Mouse (Mus musculus) liver, postnatal 0 days (tissue): ENCODE results near the gene Agl. TPM values are rescaled to one million over a fixed set of nuclear protein-coding genes. Genes with fewer than 3 reads are reported as not detected.

Experiments
- ATAC-seq: fragments of 200-750 bp; cut with Nextera tagmentation; 2 replicates; pipeline ENCODE4 v1.8.0; 2017; ENCODE audit warnings: mild to moderate bottlenecking, moderate library complexity
- DNase-seq: peaks from one replicate; pipeline ENCODE4 v3.0.0-alpha.2; 2016
- H3K27ac ChIP-seq: fragments of 300-500 bp; sonication (generic); 2 replicates; pipeline ENCODE4 v1.5.1; 2014; ENCODE audit warnings: antibody characterized with exemption, moderate library complexity, mild to moderate bottlenecking, low read depth
- H3K27me3 ChIP-seq: fragments of 300-500 bp; sonication (generic); 2 replicates; pipeline ENCODE4 v1.6.1; 2014; ENCODE audit warnings: low read length, control low read depth, mixed read lengths; ENCODE audit not compliant: insufficient read depth
- H3K36me3 ChIP-seq: fragments of 300-500 bp; sonication (generic); replicated peaks from 2 replicates; pipeline ENCODE4 v1.6.1; 2014; ENCODE audit warnings: mild to moderate bottlenecking, control low read depth, low read length, moderate library complexity, mixed read lengths; ENCODE audit not compliant: insufficient read depth
- H3K4me1 ChIP-seq: fragments of 300-500 bp; sonication (generic); 2 replicates; pipeline ENCODE4 v1.6.1; 2014; ENCODE audit warnings: antibody characterized with exemption, mild to moderate bottlenecking, control low read depth; ENCODE audit not compliant: insufficient read depth
- H3K4me2 ChIP-seq: fragments of 300-500 bp; sonication (generic); 2 replicates; pipeline ENCODE4 v1.6.1; 2014; ENCODE audit warnings: low read depth, mild to moderate bottlenecking, low read length, moderate library complexity, mixed read lengths
- H3K4me3 ChIP-seq: fragments of 300-500 bp; sonication (generic); 2 replicates; pipeline ENCODE4 v1.5.1; 2014; ENCODE audit warnings: low read depth, low read length
- H3K9ac ChIP-seq: fragments of 300-500 bp; sonication (generic); replicated peaks from 2 replicates; pipeline ENCODE4 v1.6.1; 2014; ENCODE audit warnings: mild to moderate bottlenecking, moderate library complexity
- H3K9me3 ChIP-seq: fragments of 300-500 bp; sonication (generic); 2 replicates; pipeline ENCODE4 v1.6.1; 2016; ENCODE audit warnings: mild to moderate bottlenecking, control low read depth, low read length, mixed read lengths
- CTCF ChIP-seq: sonication (generic); IDR thresholded peaks from 2 replicates; pipeline ENCODE4 v1.5.1; 2016; ENCODE audit warnings: antibody characterized with exemption, low read depth
- EP300 ChIP-seq: IDR thresholded peaks from 2 replicates; pipeline ENCODE4 v1.6.1; 2016; ENCODE audit warnings: antibody characterized with exemption, low read depth, mild to moderate bottlenecking
- WGBS: fragments of 180-500 bp; shearing (Covaris S2); extraction: QIAGEN DNeasy Blood & Tissue Kit; methylation state at CpG from one replicate; pipeline ENCODE4 v1.1.7; 2014; ENCODE audit not compliant: insufficient replicate concordance; 5-methylcytosine and 5-hydroxymethylcytosine counted together
- polyA plus RNA-seq: library from polyadenylated mRNA; unstranded; fragments of >200 nt; fragmentation: Nextera tagmentation; extraction: Ambion mirVana; gene quantifications from 2 replicates; pipeline ENCODE4 v1.2.1, GENCODE M21; 2015

Gene Agl
- polyA plus RNA-seq, 1 experiment from 2014 or later = 8.4 TPM

- TF ChIP-seq EP300 (peak; percentile 62; the same call in 1 of the 2 replicates), CTCF (no peak)
- no peak overlapping the region for H3K9ac ChIP-seq
- no peaks in the 10 kb centered on the region for H3K27me3 ChIP-seq
- H3K4me1 ChIP-seq = peaks cover 15% of the 10 kb centered on the region
- no peak overlapping the region for H3K4me3 ChIP-seq
- DNase-seq (no peak), ATAC-seq (peak; percentile 35; the same call in 1 of the 2 replicates)
- H3K9me3 ChIP-seq = no peaks in the 10 kb centered on the region
- no peak overlapping the region for H3K27ac ChIP-seq
- 25% methylated on average over 4 of the region's 4 CpGs for WGBS
- no peak overlapping the region for H3K4me2 ChIP-seq
- H3K36me3 ChIP-seq = no peaks in the 10 kb centered on the region
Observed at GRCm38 (mm10) chr3:116846084-116846483, 38.1 kb upstream of the Agl start.

DNA sequence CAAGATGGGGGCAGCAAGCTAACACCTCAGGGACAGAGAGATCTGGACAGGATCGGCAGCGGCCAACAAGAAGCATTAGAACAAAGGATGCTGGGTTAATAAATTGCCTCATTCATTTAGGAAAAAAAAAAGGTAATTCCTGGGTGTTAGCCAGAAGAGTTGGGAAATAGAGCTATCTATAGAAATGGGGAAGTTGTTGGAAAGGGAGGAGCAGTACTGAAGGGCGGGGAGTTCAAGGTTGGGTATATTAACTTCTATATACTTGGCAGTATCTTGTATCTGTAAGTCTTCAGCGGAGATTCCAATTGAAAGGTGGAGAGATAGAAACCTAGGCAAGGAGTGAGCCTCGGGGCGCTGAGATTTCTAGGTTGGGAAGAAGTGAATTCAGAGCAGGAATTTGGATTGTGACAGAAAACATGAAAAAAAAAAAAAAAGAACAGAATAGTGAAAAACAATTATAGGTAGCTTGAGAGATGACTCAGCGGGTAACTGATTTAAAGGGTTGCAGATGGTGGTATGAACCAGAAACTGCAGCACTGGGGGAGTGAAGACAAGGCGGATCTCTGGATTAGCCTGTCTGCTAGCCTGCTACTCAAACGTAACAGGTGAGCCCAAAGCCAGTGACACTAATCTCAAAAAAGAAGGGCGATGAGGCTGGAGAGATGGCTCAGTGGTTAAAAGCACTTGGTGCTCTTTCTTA, 37.1 kb upstream of the Agl start:
- WGBS = 69% methylated on average over 10 of the region's 10 CpGs
- Histone ChIP-seq H3K27me3 (no peaks in the 10 kb centered on the region), H3K4me1 (peaks cover 15% of the 10 kb centered on the region), H3K9ac (no peak overlapping the region), H3K4me3 (no peak overlapping the region), H3K9me3 (no peaks in the 10 kb centered on the region), H3K27ac (no peak overlapping the region), H3K4me2 (no peak overlapping the region), H3K36me3 (no peaks in the 10 kb centered on the region)
- TF ChIP-seq EP300 = no peak
- TF ChIP-seq CTCF = no peak
- DNase-seq = no peak
- no peak for ATAC-seq

DNA sequence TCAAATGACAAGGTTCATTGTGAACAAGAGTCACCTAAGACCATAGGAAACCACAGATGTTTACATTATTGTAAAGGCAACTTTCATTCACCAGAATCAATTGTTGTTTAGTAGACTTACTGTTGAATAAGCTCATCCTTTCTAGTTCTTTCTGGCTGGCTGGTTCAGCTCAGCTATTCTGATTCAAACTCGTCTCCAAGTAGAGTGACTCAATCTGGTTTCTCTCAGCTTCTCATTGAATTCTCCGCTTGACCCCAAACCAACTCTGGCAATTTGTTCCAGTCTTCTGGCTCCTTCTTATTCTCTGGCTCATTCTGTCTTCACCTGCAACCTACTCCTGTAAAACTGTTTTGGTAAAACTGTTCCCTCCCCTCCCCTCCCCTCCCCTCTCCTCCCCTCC, 33.3 kb upstream of the Agl start:
- TF ChIP-seq CTCF (no peak), EP300 (no peak)
- no peak for DNase-seq
- Histone ChIP-seq H3K27ac (no peak overlapping the region), H3K36me3 (no peaks in the 10 kb centered on the region), H3K4me2 (no peak overlapping the region), H3K27me3 (no peaks in the 10 kb centered on the region), H3K9ac (no peak overlapping the region), H3K9me3 (no peaks in the 10 kb centered on the region), H3K4me1 (peaks cover 10% of the 10 kb centered on the region), H3K4me3 (no peak overlapping the region)
- no peak for ATAC-seq
- WGBS = 72% methylated on average over 2 of the region's 2 CpGs

DNA sequence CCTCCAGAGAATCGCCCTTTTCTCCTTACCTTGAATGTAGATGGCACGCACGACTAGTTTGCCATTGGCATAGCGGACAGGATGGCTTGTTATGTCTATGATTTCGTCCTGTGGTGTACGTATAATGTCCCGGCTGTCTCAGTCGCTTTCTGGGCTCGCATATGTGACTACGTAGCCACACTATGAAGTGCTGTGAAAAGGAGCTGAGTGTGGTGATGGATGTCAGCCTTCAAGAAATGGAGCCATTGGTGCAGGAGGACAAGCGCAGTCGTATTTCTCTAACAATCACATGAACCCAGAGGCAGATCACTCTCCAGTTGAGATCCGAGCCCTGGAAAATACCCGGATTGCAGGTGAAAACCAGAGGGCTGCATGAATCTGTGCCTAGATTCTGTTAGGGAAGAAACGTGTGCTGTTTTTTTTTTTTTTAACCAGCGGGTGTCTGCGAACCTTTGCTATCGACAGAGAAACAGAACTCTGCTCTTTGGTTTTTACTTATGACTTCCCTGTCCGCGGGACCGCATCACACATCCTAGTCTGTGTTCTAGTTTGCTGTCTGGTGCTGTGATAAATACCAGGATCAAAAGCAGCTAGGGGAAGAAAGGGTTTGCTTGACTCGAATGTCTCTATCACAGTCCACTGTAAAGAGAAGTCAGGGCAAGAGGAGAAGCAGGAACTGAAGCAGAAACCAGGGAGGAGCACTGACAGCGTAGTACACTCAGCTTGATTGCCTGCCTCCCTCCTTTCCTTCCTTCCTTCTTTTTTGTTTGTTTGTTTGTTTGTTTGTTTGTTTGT, 28.9 kb upstream of the Agl start:
- H3K4me2 ChIP-seq = no peak overlapping the region
- H3K9me3 ChIP-seq = no peaks in the 10 kb centered on the region
- no peaks in the 10 kb centered on the region for H3K27me3 ChIP-seq
- DNase-seq = no peak
- no peak for TF ChIP-seq EP300
- TF ChIP-seq CTCF = no peak
- ATAC-seq = no peak
- H3K4me3 ChIP-seq = no peak overlapping the region
- no peaks in the 10 kb centered on the region for H3K36me3 ChIP-seq
- 77% methylated on average over 23 of the region's 23 CpGs for WGBS
- H3K9ac ChIP-seq = no peak overlapping the region
- H3K4me1 ChIP-seq = no peaks in the 10 kb centered on the region
- no peak overlapping the region for H3K27ac ChIP-seq

DNA sequence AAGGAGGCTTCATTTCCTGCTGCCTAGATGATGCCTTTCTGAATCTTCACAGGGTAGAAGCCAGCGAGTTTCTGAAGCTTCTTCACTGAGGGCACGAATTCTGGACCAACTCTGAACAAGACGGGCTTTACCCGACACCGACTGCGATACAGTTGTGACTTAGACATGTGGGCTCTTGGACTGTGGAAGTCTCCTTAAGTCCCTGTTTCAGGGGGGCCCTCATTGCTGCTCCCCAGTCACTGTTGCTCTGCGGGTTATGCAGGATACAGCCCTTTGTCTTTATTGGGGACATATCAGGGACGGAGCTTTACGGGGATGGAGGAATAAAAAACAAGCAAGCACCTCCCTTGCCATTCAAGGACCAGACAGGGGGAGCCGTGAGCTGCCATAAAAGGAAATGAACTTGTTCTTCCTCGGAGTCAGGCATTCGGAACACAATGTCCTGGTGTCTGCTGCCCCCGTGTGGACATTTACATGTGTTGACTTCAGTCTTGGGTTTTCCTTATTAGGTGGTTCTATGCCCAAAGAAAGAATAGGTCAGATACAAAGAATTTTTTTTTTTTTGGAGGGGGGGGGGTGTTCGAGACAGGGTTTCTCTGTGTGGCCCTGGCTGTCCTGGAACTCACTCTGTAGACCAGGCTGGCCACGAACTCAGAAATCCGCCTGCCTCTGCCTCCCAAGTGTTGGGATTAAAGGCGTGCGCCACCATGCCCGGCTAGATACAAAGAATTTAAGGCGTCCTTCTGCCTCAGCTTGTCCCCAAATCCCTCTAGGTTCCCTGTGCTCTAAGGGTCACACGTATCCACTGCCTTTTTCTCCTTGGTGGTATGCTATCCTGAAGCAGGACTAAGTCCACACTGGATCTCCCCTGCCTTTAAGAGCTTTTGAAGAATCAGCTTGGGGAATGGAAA, 28.1 kb upstream of the Agl start:
- H3K4me2 ChIP-seq = peak overlapping the region; percentile 74
- no peaks in the 10 kb centered on the region for H3K4me1 ChIP-seq
- ATAC-seq = peak; percentile 56
- 25% methylated on average over 21 of the region's 21 CpGs for WGBS
- H3K27ac ChIP-seq = no peak overlapping the region
- H3K9me3 ChIP-seq = no peaks in the 10 kb centered on the region
- peak; percentile 95 for TF ChIP-seq CTCF
- no peak for TF ChIP-seq EP300
- H3K27me3 ChIP-seq = no peaks in the 10 kb centered on the region
- H3K36me3 ChIP-seq = no peaks in the 10 kb centered on the region
- 0 out of 2 replicates have a peak overlapping the region, but pooled peaks have one; percentile 17 for H3K9ac ChIP-seq
- peak overlapping the region; percentile 42 for H3K4me3 ChIP-seq
- peak; percentile 90 for DNase-seq

GRCm38 (mm10) chr3:116835350-116835749, 27.4 kb upstream of the Agl start:
- Histone ChIP-seq H3K4me3 (0 out of 2 replicates have a peak overlapping the region, but pooled peaks have one; percentile 42), H3K9me3 (no peaks in the 10 kb centered on the region), H3K36me3 (no peaks in the 10 kb centered on the region), H3K27ac (no peak overlapping the region), H3K4me2 (peak overlapping the region; percentile 74; the same call in 1 of the 2 replicates), H3K4me1 (no peaks in the 10 kb centered on the region), H3K27me3 (no peaks in the 10 kb centered on the region), H3K9ac (no peak overlapping the region)
- WGBS = 56% methylated on average over 4 of the region's 4 CpGs
- no peak for ATAC-seq
- TF ChIP-seq EP300 (no peak), CTCF (no peak)
- DNase-seq = no peak
